Mouse (Mus musculus): Measurements from ENCODE around the gene Jagn1.

DNA sequence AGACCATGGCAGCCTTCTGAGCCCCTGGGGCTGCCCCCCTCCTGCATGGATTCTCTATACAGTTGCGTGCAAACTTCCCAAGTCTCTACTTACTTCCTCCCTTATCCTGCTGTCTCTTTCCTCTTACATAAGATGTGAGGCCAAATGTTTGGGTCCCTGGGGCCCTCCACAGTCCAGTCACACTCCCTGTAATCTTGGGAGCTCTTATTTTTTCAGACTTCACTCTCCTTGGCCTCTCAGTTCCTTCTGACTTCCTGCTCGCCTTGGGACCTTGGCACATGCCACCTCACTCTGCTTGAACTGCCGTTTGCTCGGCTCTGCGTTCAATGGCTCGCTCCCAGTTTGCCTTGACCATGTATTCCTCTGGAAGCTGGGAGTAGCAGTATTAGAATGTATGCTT is 48.4 kb upstream of the Jagn1 start:
- TF ChIP-seq HCFC1 (IDR thresholded peaks at IDR 0.05; ENCODE audit: borderline replicate concordance, insufficient read depth, low read length) (no peak), ZNF384 (IDR thresholded peaks at IDR 0.05; ENCODE audit: low read depth, low read length) (no peak), MAFK (IDR thresholded peaks at IDR 0.05; ENCODE audit: insufficient read depth, low read depth, low read length) (no peak)
